Mouse (Mus musculus) C2C12 (cell line): Measurements from ENCODE around the gene Rtl8b. TPM values are rescaled to one million over a fixed set of nuclear protein-coding genes. Genes with fewer than 3 reads are reported as not detected.
"Not testable (repeated sequence)": the region's sequence is repeated elsewhere in the genome, so short reads cannot be mapped to it uniquely, and the experiment has no call there.

Experiments
- H3K27me3 ChIP-seq: one replicate; pipeline ENCODE4 v1.6.1; 2011; ENCODE audit not compliant: control insufficient read depth, insufficient read depth, insufficient read length
- H3K36me3 ChIP-seq: one replicate; pipeline ENCODE4 v1.6.1; 2011; ENCODE audit not compliant: control insufficient read depth, insufficient read depth
- H3K4me3 ChIP-seq: one replicate; pipeline ENCODE4 v1.5.1; 2011; ENCODE audit warnings: mild to moderate bottlenecking, control low read depth; ENCODE audit not compliant: poor library complexity, insufficient read depth, severe bottlenecking
- H3K79me2 ChIP-seq: one replicate; pipeline ENCODE4 v1.6.1; 2011; ENCODE audit not compliant: control insufficient read depth, insufficient read depth
- H3K79me3 ChIP-seq: one replicate; pipeline ENCODE4 v1.6.1; 2011; ENCODE audit warnings: low read depth, control low read depth
- H3ac ChIP-seq: one replicate; pipeline ENCODE3; 2011; ENCODE audit warnings: low read depth; ENCODE audit not compliant: control insufficient read depth, insufficient read length
- CEBPB ChIP-seq: IDR thresholded peaks from one replicate; pipeline ENCODE4 v1.6.1; 2011; ENCODE audit warnings: low read depth, mild to moderate bottlenecking, control low read depth, moderate library complexity
- CTCF ChIP-seq: IDR thresholded peaks from one replicate; pipeline ENCODE4 v1.5.1; 2011; ENCODE audit not compliant: control insufficient read depth, insufficient read depth, insufficient read length
- FOSL1 ChIP-seq: IDR thresholded peaks from one replicate; pipeline ENCODE4 v1.8.0; 2011; ENCODE audit warnings: mild to moderate bottlenecking, low read length; ENCODE audit not compliant: poor library complexity, insufficient read depth, severe bottlenecking
- MAX ChIP-seq: IDR thresholded peaks from one replicate; pipeline ENCODE4 v1.6.1; 2011; ENCODE audit warnings: mild to moderate bottlenecking, control low read depth
- MYOD1 ChIP-seq: IDR thresholded peaks from one replicate; pipeline ENCODE4 v1.6.1; 2011; ENCODE audit warnings: low read depth; ENCODE audit not compliant: control insufficient read depth, insufficient read length
- MYOG ChIP-seq: IDR thresholded peaks from one replicate; pipeline ENCODE4 v1.6.1; 2011; ENCODE audit not compliant: control insufficient read depth, insufficient read length; ENCODE audit errors: extremely low read depth
- USF1 ChIP-seq: IDR thresholded peaks from one replicate; pipeline ENCODE4 v1.6.1; 2011; ENCODE audit warnings: low read depth, mild to moderate bottlenecking, control low read depth, moderate library complexity
- polyA plus RNA-seq: library from polyadenylated mRNA; unstranded; fragments of >200 nt; fragmentation: generic; extraction: Trizol; gene quantifications from one replicate; pipeline ENCODE4 v1.2.1, GENCODE M21; 2012; ENCODE audit warnings: missing spikeins

Gene Rtl8b
- polyA plus RNA-seq, 1 experiment: 53.4 TPM

DNA sequence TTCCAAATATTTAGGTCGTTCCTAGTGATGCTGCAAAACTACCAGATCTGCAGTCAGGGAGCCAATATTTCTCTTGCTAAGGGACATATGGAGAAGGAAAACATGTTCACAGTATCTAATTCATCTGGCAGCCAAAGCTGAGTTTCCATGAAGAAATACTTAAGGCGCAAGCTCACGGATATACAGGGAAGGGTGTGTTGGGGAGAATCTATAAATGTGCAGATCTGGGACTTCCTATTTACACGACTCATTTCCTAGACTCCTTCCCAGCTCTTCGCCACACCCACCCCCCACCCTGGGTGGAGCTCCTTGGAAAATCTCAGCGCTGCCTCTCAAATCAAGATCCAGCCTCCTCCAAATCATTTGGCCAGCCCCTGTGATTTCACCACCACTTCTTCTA lies 24.3 kb downstream of the Rtl8b start:
- H3K27me3 ChIP-seq: no peaks in the 10 kb centered on the region
- no peak overlapping the region for H3K4me3 ChIP-seq
- H3K79me3 ChIP-seq: no peaks in the 10 kb centered on the region
- H3ac ChIP-seq: no peak overlapping the region
- no peaks in the 10 kb centered on the region for H3K79me2 ChIP-seq
- TF ChIP-seq USF1 (no peak), CEBPB (no peak), CTCF (no peak), FOSL1 (no peak), MYOG (no peak), MAX (no peak), MYOD1 (no peak)
- H3K36me3 ChIP-seq: no peaks in the 10 kb centered on the region

DNA sequence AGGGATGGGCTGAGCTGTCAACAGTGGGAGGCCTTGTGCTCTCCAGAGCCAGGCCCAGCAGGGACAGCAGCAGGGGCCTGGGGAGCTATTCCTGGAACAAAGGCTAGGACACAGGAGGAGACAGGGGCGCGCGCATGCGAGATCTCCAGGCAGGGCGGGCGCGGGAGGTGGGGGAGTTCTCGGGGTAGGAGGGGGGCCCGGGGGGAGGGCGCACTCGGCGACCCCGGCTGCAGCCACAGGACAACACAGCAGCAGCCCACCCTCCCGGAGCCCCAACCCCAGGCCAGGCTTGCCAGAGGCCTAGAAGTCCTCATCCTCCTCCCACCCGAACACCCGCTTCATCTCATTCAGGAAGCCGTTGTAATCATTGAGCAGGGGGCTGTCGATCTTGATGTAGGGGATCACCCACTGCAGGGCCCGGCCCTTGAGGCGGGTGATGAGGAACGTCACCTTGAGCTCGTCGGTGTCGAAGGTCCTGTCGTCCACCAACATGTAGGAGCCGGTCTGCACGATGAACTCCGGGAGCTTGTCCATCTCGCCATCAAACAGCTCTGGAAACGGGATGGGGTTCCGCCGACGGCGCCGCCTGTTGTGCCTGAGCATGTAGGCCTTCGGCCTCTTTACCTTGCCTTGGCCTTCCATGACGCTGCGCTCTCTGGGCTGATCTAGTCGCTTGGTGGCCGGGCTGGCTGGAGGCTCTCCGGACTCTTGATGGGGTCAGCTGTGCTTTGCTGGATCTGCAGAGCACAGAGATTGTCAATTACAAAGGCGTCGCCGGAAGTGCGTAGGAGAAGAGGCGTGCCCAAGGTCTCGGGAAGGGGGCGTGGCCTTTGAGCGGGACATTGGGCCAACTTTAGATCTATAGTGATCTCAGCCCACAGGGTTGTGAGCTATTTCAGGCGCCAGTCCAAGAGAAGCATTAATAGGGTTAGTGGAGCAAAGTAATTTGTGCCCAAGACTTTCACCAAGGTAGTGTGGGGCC lies 26.9 kb downstream of the Rtl8b start, which contains the start of gene Rtl8a:
Rtl8a (minus strand) TSS at position 703 of the 982 bp plus-strand sequence.
- H3K79me2 ChIP-seq, H3ac ChIP-seq, H3K27me3 ChIP-seq, H3K4me3 ChIP-seq, H3K36me3 ChIP-seq, H3K79me3 ChIP-seq: not testable (repeated sequence)

DNA sequence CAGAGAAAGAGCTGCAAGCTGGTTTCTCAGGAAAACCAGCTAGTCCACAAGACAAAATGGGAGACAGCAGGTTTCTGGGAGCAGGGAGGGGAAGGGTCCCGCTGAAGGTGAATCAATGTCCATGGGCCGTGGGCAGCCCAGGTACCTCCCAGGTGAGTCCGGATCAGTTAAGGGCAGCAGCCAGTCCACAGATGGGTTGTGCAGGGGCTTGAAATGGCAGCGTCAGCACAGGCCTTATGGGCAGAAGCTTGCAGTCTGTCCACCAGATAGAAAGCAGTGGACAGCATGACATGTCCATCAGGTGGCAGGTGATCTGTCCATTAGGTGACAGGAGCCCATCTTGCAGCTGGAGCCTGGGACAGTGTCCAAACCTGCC lies 27.6 kb downstream of the Rtl8b start:
- not testable (repeated sequence) for H3ac ChIP-seq, H3K79me2 ChIP-seq, H3K27me3 ChIP-seq, H3K4me3 ChIP-seq, H3K79me3 ChIP-seq, H3K36me3 ChIP-seq

DNA sequence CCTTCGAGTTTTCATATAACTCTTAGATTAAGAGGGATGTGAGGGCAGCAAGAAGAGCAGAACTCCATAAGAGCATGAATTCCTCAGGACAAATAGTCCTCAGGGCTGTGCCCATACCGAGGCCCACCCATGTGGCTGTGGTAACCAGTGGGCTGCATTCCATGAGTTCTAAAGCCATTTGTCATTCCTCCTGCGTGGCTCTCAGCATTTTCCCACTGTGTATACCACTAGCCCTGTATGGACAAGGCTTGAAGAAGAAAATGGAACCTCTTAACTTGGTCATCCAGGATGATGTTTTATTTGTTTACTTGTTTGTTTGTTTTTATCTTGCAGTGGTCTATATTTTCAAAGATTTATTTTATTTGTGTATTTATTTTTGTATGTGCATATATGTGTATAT lies 32.1 kb downstream of the Rtl8b start:
- not testable (repeated sequence) for H3K4me3 ChIP-seq, H3K79me3 ChIP-seq, H3K27me3 ChIP-seq

More for the DNA sequence above, 32.1 kb downstream of the Rtl8b start:
- H3ac ChIP-seq, H3K36me3 ChIP-seq, H3K79me2 ChIP-seq: not testable (repeated sequence)

Other genes starting within 250 kb of the Rtl8b start
- gene Etd, start 235.5 kb downstream of the Rtl8b start, polyA plus RNA-seq: not detected
- gene Rtl8c, start 62.4 kb downstream of the Rtl8b start, polyA plus RNA-seq: 3.2 TPM
- gene Gm14597, start 61.4 kb downstream of the Rtl8b start, polyA plus RNA-seq: not detected
- gene Rtl8a, start 26.7 kb downstream of the Rtl8b start, polyA plus RNA-seq: 45.6 TPM
- gene 4930502E18Rik, start 54.4 kb upstream of the Rtl8b start, polyA plus RNA-seq: 0.14 TPM
- gene 1700013H16Rik, start 87.4 kb upstream of the Rtl8b start, polyA plus RNA-seq: not detected
- gene Zfp36l3, start 106.0 kb upstream of the Rtl8b start, polyA plus RNA-seq: 0.04 TPM
- 29.1 TPM for gene Xlr, start 127.3 kb upstream of the Rtl8b start, polyA plus RNA-seq